Mouse (Mus musculus): ENCODE measurements around the gene H2-M10.6. TPM values are rescaled to one million over a fixed set of nuclear protein-coding genes. Genes with fewer than 3 reads are reported as not detected.

H2-M10.6 gene
- polyA plus RNA-seq, 1 experiment from 2014 or later = not detected

- H3K27me3 ChIP-seq (ENCODE audit: insufficient read depth, low read length) = no peaks in the 10 kb centered on the region
- 91% methylated on average over 2 of the region's 2 CpGs for WGBS
These were observed 16.5 kb downstream of the H2-M10.6 start for GRCm38 (mm10) chr17:36828488-36828887.

GRCm38 (mm10) chr17:36830470-36830869 is 18.5 kb downstream of the H2-M10.6 start:
- TF ChIP-seq CTCF (IDR thresholded peaks at IDR 0.05; ENCODE audit: low read depth) = no peak
- H3K9ac ChIP-seq (ENCODE audit: low read depth, low read length) = no peak overlapping the region
- no peaks in the 10 kb centered on the region for H3K27me3 ChIP-seq (ENCODE audit: insufficient read depth, low read length)
- no peaks in the 10 kb centered on the region for H3K36me3 ChIP-seq (ENCODE audit: insufficient read depth, low read length)
- H3K9me3 ChIP-seq (replicated peaks; ENCODE audit: low read length) = no peaks in the 10 kb centered on the region
- ATAC-seq (replicated peaks; ENCODE audit: low FRiP score, low read depth) = no peak
- H3K4me1 ChIP-seq (replicated peaks; ENCODE audit: insufficient read depth, low read length) = no peaks in the 10 kb centered on the region
- DNase-seq (ENCODE audit: low spot score) = no peak
- H3K4me3 ChIP-seq (replicated peaks; ENCODE audit: low read depth, low read length) = no peak overlapping the region
- 76% methylated on average over 3 of the region's 3 CpGs for WGBS
- no peak overlapping the region for H3K27ac ChIP-seq
- H3K4me2 ChIP-seq (ENCODE audit: low read length) = no peak overlapping the region

More at GRCm38 (mm10) chr17:36828488-36828887, 16.5 kb downstream of the H2-M10.6 start:
- Histone ChIP-seq H3K4me2 (ENCODE audit: low read length) (no peak overlapping the region), H3K4me1 (replicated peaks; ENCODE audit: insufficient read depth, low read length) (no peaks in the 10 kb centered on the region), H3K27ac (no peak overlapping the region), H3K4me3 (replicated peaks; ENCODE audit: low read depth, low read length) (no peak overlapping the region), H3K9me3 (replicated peaks; ENCODE audit: low read length) (no peaks in the 10 kb centered on the region), H3K9ac (ENCODE audit: low read depth, low read length) (no peak overlapping the region), H3K36me3 (ENCODE audit: insufficient read depth, low read length) (no peaks in the 10 kb centered on the region)
- TF ChIP-seq CTCF (IDR thresholded peaks at IDR 0.05; ENCODE audit: low read depth) = no peak
- ATAC-seq (replicated peaks; ENCODE audit: low FRiP score, low read depth) = no peak
- DNase-seq (ENCODE audit: low spot score) = no peak

- TF ChIP-seq CTCF (IDR thresholded peaks at IDR 0.05; ENCODE audit: low read depth) = no peak
- Histone ChIP-seq H3K4me3 (replicated peaks; ENCODE audit: low read depth, low read length) (no peak overlapping the region), H3K9me3 (replicated peaks; ENCODE audit: low read length) (no peaks in the 10 kb centered on the region), H3K36me3 (ENCODE audit: insufficient read depth, low read length) (no peaks in the 10 kb centered on the region), H3K27ac (no peak overlapping the region), H3K27me3 (ENCODE audit: insufficient read depth, low read length) (no peaks in the 10 kb centered on the region), H3K9ac (ENCODE audit: low read depth, low read length) (no peak overlapping the region), H3K4me2 (ENCODE audit: low read length) (no peak overlapping the region), H3K4me1 (replicated peaks; ENCODE audit: insufficient read depth, low read length) (peaks cover 3% of the 10 kb centered on the region; the same call in 1 of the 2 replicates)
- ATAC-seq (replicated peaks; ENCODE audit: low FRiP score, low read depth) (no peak), DNase-seq (ENCODE audit: low spot score) (no peak)
- 55% methylated on average over 4 of the region's 4 CpGs for WGBS
These were observed 20.7 kb downstream of the H2-M10.6 start for GRCm38 (mm10) chr17:36832694-36833093.

- H3K36me3 ChIP-seq (ENCODE audit: insufficient read depth, low read length) = no peaks in the 10 kb centered on the region
- H3K4me3 ChIP-seq (replicated peaks; ENCODE audit: low read depth, low read length) = peak overlapping the region; percentile 80; the same call in 1 of the 2 replicates
- H3K27ac ChIP-seq = peak overlapping the region; percentile 98
- peaks cover 3% of the 10 kb centered on the region; the same call in 1 of the 2 replicates for H3K4me1 ChIP-seq (replicated peaks; ENCODE audit: insufficient read depth, low read length)
- no peaks in the 10 kb centered on the region for H3K27me3 ChIP-seq (ENCODE audit: insufficient read depth, low read length)
- peak; percentile 47; the same call in 1 of the 2 replicates for TF ChIP-seq CTCF (IDR thresholded peaks at IDR 0.05; ENCODE audit: low read depth)
- 31% methylated on average over 12 of the region's 12 CpGs for WGBS
- DNase-seq (ENCODE audit: low spot score) (peak; percentile 86), ATAC-seq (replicated peaks; ENCODE audit: low FRiP score, low read depth) (no peak)
- no peak overlapping the region for H3K9ac ChIP-seq (ENCODE audit: low read depth, low read length)
- H3K9me3 ChIP-seq (replicated peaks; ENCODE audit: low read length) = no peaks in the 10 kb centered on the region
- peak overlapping the region; percentile 67 for H3K4me2 ChIP-seq (ENCODE audit: low read length)
These were observed 23.8 kb downstream of the H2-M10.6 start for GRCm38 (mm10) chr17:36835591-36836426.

- H3K4me1 ChIP-seq (replicated peaks; ENCODE audit: insufficient read depth, low read length) = peaks cover 3% of the 10 kb centered on the region; the same call in 1 of the 2 replicates
- H3K36me3 ChIP-seq (ENCODE audit: insufficient read depth, low read length) = no peaks in the 10 kb centered on the region
- peak overlapping the region; percentile 80 for H3K4me3 ChIP-seq (replicated peaks; ENCODE audit: low read depth, low read length)
- peak overlapping the region; percentile 98 for H3K27ac ChIP-seq
- TF ChIP-seq CTCF (IDR thresholded peaks at IDR 0.05; ENCODE audit: low read depth) = no peak
- no peaks in the 10 kb centered on the region for H3K27me3 ChIP-seq (ENCODE audit: insufficient read depth, low read length)
- peak overlapping the region; percentile 86; the same call in 1 of the 2 replicates for H3K9ac ChIP-seq (ENCODE audit: low read depth, low read length)
- peak overlapping the region; percentile 67 for H3K4me2 ChIP-seq (ENCODE audit: low read length)
- H3K9me3 ChIP-seq (replicated peaks; ENCODE audit: low read length) = no peaks in the 10 kb centered on the region
- WGBS = 21% methylated on average over 3 of the region's 3 CpGs
- no peak for DNase-seq (ENCODE audit: low spot score)
- peak; percentile 8; the same call in 1 of the 2 replicates for ATAC-seq (replicated peaks; ENCODE audit: low FRiP score, low read depth)
These were observed 24.4 kb downstream of the H2-M10.6 start for GRCm38 (mm10) chr17:36836427-36836812.

GRCm38 (mm10) chr17:36836874-36837647 is 25.1 kb downstream of the H2-M10.6 start, which contains the start of gene Trim26:
Gene Trim26, plus strand, starts transcription at chr17:36837134.
- peak within 1 kb of the TSS; percentile 80 for H3K4me3 ChIP-seq (replicated peaks; ENCODE audit: low read depth, low read length)
- H3K9me3 ChIP-seq (replicated peaks; ENCODE audit: low read length) = no peaks in the 10 kb centered on the region
- DNase-seq (ENCODE audit: low spot score) = peak; percentile 99
- no peak for TF ChIP-seq CTCF (IDR thresholded peaks at IDR 0.05; ENCODE audit: low read depth)
- under 1% methylated on average over 58 of the region's 58 CpGs for WGBS
- H3K27me3 ChIP-seq (ENCODE audit: insufficient read depth, low read length) = no peaks in the 10 kb centered on the region
- peak within 1 kb of the TSS; percentile 67 for H3K4me2 ChIP-seq (ENCODE audit: low read length)
- H3K9ac ChIP-seq (ENCODE audit: low read depth, low read length) = peak within 1 kb of the TSS; percentile 86
- H3K36me3 ChIP-seq (ENCODE audit: insufficient read depth, low read length) = no peaks in the 10 kb centered on the region
- ATAC-seq (replicated peaks; ENCODE audit: low FRiP score, low read depth) = peak; percentile 99
- peaks cover 3% of the 10 kb centered on the region; the same call in 1 of the 2 replicates for H3K4me1 ChIP-seq (replicated peaks; ENCODE audit: insufficient read depth, low read length)
- peak within 1 kb of the TSS; percentile 98 for H3K27ac ChIP-seq
